Mouse (Mus musculus): ENCODE results near the gene Pet2. TPM values are rescaled to one million over a fixed set of nuclear protein-coding genes. Genes with fewer than 3 reads are reported as not detected.

Pet2 gene
- not detected for total RNA-seq (2021)
- long read RNA-seq, experiment 1, result 0 reads
- long read RNA-seq, experiment 2, result 0 reads

DNA sequence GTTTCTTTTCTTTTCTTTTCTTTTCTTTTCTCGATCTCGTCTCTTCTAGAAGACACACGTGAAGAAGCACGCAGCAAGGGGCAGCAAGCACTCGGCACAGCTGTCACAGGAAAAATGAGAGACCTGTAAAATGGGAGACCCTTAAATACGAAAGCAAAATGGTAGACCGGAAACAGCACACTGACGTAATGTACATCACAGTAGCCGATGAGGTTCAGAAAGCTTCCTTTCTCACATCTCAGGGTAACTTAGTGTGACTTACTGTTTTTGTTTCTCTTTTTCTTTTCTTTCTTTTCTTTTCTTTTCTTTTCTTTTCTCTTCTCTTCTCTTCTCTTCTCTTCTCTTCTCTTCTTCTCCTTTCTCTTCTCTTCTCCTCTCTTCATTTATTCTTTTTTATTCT lies at the start of gene Pet2:
Gene Pet2 (minus strand): TSS at position 101 of the 400 bp plus-strand sequence.
- no peak for DNase-seq (ENCODE audit: low spot score)

All from gastrocnemius, adult 18-20 months (tissue).